Mouse (Mus musculus): ENCODE data around the gene Rpl32. TPM values are rescaled to one million over a fixed set of nuclear protein-coding genes. Genes with fewer than 3 reads are reported as not detected.

The Rpl32 gene
- total RNA-seq, 2 experiments from 2014 or later: 562 to 624 TPM

DNA sequence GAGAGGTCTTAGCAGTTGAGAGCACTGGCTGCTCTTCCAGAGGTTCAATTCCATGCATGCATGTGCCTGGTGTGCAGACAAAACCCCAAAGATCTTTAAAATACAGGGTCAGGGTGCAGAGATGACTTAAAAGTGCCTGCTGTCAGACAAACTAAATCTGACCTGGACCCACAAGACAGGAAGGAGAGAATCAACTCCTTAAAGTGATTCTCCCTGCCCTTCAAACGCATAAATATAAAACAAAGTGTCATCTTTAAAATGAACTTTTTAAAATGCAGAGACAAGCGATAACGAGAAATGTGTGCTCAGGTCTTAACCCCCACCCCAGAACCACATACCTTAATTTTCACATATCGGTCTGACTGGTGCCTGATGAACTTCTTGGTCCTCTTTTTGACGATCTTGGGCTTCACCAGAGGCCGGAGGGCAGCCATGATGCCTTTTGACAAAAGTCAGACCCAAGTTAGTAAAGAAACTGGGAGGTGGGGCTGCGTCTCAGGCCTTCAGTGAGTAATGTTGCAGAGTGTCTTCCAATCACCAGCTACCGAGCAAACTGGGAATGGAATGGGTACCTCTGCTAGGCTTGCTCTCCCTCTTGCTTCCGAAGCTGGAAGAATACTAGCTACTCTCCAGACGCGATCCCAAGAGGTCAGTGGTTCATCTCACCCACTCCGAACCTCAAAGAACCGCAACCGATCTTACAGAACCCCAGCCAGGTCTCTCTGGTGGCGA is 917 bp downstream of the Rpl32 start:
- peak overlapping the region; percentile 90 for H3K4me3 ChIP-seq
- no peak for TF ChIP-seq CTCF (IDR thresholded peaks at IDR 0.05)
- intact Hi-C loops (cut with DNase I): loop anchor here (10.0 kb wide), 1 partner anchor 203 kb away; the partner anchor contains the start of gene Mkrn2
- no peak for DNase-seq
- H3K27ac ChIP-seq: peak overlapping the region; percentile 93

DNA sequence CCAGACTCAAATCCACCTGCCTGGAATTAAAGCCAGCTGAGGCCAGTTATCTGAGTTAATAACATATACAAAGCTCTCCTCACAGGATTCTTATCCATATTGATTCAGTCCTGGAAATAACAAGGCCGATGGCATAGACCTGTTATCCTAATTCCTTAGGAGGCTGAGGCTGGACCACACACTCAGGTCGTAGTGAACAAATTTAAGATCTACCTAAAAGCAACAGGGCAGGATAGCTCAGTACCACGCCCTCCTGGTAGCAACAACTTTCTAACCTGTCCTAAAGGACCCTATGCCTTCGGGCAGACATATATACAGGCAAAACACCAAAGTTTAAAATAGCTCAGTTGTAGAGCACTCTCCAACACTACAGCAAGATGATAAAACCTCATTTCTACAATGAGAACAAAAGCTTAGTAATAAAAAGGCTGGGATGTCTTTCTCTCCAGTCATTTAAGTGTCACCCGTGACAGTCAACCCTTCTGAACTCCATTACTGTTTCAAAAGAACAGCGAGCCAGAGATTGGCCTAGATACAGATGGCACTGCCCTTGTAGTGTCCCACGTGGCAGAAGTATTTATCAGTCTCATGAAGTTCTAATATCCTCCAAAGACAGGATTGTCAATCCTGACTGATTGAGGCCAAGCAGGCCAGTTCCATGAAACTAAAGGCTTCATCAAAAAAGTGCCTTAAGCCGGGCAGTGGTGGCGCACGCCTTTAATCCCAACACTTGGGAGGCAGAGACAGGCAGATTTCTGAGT is 3.9 kb downstream of the Rpl32 start:
- no peak for TF ChIP-seq CTCF (IDR thresholded peaks at IDR 0.05)
- no peak overlapping the region for H3K4me3 ChIP-seq
- DNase-seq: no peak
- intact Hi-C loops (cut with DNase I): loop anchor here (10.0 kb wide), 1 partner anchor 200 kb away; the partner anchor contains the start of gene Mkrn2
- H3K27ac ChIP-seq: no peak overlapping the region

- intact Hi-C loops (cut with DNase I): loop anchor here (10.0 kb wide), 1 partner anchor 199 kb away; the partner anchor contains the start of gene Mkrn2
- H3K27ac ChIP-seq: peak overlapping the region; percentile 40; the same call in 1 of the 2 replicates
- no peak overlapping the region for H3K4me3 ChIP-seq
- DNase-seq: peak; percentile 71
- peak; percentile 72 for TF ChIP-seq CTCF (IDR thresholded peaks at IDR 0.05)
Observed at GRCm38 (mm10) chr6:115803541-115804382, 4.8 kb downstream of the Rpl32 start.

DNA sequence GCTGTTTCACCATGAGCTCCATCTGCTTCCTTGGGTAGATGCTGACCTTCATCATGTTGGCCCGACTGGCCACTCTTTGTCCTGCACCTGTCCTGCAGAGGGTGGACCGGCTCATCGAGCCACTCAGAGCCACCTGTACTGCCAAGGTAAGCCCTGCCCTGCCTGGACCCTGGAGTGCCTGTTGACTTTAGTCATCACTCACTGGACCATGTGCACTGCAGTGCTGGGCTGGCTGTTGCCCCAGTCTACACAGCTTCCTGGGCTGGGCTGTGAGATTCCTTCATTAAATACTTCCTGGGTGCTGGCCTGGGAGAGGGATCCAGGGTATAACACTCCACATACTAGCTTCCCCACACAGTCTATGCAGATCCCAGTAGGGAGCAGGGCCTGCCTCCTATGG is 6.7 kb downstream of the Rpl32 start:
- DNase-seq: no peak
- no peak for TF ChIP-seq CTCF (IDR thresholded peaks at IDR 0.05)
- H3K4me3 ChIP-seq: no peak overlapping the region
- no peak overlapping the region for H3K27ac ChIP-seq
- intact Hi-C loops (cut with DNase I): loop anchor here (10.0 kb wide), 1 partner anchor 197 kb away; the partner anchor contains the start of gene Mkrn2

DNA sequence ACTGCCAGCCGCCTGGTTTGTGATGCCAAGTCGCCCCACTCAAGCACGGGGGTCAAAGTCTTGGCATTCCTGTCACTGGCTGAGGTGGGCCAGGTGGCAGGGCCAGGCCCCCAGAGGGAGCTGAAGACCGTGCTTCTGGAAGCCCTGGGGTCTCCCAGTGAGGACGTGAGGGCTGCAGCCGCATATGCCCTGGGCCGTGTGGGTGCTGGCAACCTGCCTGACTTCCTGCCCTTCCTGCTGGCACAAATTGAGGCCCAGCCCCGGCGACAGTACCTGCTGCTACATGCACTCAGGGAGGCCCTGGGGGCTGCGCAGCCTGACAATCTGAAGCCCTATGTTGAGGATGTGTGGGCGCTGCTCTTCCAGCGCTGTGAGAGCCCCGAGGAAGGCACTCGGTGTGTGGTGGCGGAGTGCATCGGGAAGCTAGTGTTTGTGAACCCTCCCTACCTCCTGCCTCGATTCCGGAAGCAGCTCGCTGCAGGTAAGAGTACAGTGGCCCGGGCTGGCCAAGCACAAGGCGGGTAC is 15.8 kb downstream of the Rpl32 start:
- intact Hi-C loops (cut with DNase I): no loop called here
- peak overlapping the region; percentile 49 for H3K4me3 ChIP-seq
- TF ChIP-seq CTCF (IDR thresholded peaks at IDR 0.05): no peak
- DNase-seq: peak; percentile 73
- H3K27ac ChIP-seq: peak overlapping the region; percentile 81

- intact Hi-C loops (cut with DNase I): no loop called here
- DNase-seq: peak; percentile 81
- Histone ChIP-seq H3K27ac (peak overlapping the region; percentile 81), H3K4me3 (peak overlapping the region; percentile 49)
- TF ChIP-seq CTCF (IDR thresholded peaks at IDR 0.05): no peak
Observed at GRCm38 (mm10) chr6:115791842-115792686, 16.5 kb downstream of the Rpl32 start.

- intact Hi-C loops (cut with DNase I): no loop called here
- H3K4me3 ChIP-seq: no peak overlapping the region
- DNase-seq: peak; percentile 76
- TF ChIP-seq CTCF (IDR thresholded peaks at IDR 0.05): peak; percentile 17; the same call in 1 of the 2 replicates
- peak overlapping the region; percentile 81 for H3K27ac ChIP-seq
Observed at GRCm38 (mm10) chr6:115791016-115791415, 17.5 kb downstream of the Rpl32 start.

- DNase-seq: no peak
- no peak for TF ChIP-seq CTCF (IDR thresholded peaks at IDR 0.05)
- intact Hi-C loops (cut with DNase I): no loop called here
- H3K27ac ChIP-seq: peak overlapping the region; percentile 66
- H3K4me3 ChIP-seq: no peak overlapping the region
Observed at GRCm38 (mm10) chr6:115782781-115783180, 25.8 kb downstream of the Rpl32 start.

DNA sequence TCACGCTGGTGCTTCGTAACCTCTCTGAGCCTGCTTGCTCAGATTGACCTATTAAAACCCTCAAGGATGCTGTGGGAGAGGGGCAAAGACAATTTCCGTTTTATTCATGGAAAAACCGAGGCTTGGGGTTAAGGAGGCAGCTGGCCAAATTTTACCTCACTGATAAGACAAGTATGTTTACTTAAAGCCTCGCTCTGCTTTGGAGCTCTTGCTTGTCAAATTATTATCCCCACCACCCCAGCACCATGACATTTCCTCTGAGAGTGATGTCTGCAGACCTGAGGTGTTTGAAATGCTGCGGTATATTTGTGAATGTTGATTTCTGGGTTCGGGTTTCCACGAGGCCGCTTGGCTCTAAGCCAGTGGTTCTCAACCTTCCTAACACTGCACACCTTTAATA is 32.2 kb downstream of the Rpl32 start:
- peak overlapping the region; percentile 96 for H3K27ac ChIP-seq
- DNase-seq: no peak
- no peak for TF ChIP-seq CTCF (IDR thresholded peaks at IDR 0.05)
- H3K4me3 ChIP-seq: peak overlapping the region; percentile 59
- intact Hi-C loops (cut with DNase I): loop anchor here (10.0 kb wide), 1 partner anchor 172 kb away; the partner anchor contains the start of gene Mkrn2

DNA sequence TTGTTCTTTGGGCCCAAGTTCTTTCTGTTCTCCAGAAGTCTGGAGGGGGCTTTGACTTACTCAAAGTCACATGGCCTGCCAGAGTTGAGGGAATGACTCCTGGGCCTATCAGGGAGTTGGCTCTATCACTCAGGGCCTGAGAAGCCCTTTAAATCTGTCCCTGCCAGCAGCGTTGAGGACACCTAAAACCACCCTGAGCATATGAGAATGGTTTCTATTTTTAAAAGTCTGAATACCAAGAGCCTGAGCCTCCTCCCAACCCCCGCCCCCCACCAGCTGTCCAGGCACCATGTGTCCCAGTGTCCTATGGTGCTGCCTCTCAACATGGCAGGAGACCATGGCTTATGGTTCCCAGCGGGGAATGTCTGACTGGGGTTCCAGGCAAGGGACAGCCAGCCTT is 32.7 kb downstream of the Rpl32 start:
- intact Hi-C loops (cut with DNase I): loop anchor here (10.0 kb wide), 1 partner anchor 171 kb away; the partner anchor contains the start of gene Mkrn2
- DNase-seq: peak; percentile 82
- Histone ChIP-seq H3K4me3 (peak overlapping the region; percentile 92), H3K27ac (peak overlapping the region; percentile 96)
- TF ChIP-seq CTCF (IDR thresholded peaks at IDR 0.05): no peak

DNA sequence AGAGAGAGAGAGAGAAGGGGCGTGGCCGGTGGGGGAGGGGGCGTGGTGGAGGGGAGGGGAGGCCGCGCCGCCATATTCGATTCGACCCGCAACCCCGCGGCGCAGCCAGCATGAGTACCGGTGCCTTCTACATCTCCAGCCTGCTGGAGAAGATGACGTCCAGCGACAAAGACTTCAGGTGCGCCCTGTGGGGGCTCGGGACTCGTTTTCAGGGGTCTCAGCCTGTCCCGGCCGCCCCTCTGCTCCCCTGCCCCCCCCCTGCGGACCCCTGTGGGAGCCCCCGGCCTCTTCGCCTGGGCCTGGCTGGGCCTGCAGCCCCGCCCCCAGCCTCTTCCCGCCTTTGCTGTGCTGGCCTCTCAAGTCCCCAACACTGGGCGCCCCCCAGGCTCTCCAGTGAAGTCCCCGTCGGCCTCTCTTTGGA is 34.0 kb downstream of the Rpl32 start, which contains the start of gene Cand2:
TSS of gene Cand2 (plus strand) at position 38 of the 421 bp plus-strand sequence.
- peak within 1 kb of the TSS; percentile 92 for H3K4me3 ChIP-seq
- H3K27ac ChIP-seq: peak within 1 kb of the TSS; percentile 96
- no peak for TF ChIP-seq CTCF (IDR thresholded peaks at IDR 0.05)
- intact Hi-C loops (cut with DNase I): loop anchor here (5.0 to 10.0 kb wide), 2 partner anchors 47 to 170 kb away; partner anchors contain the start of gene Mkrn2
- DNase-seq: peak; percentile 75

All from gastrocnemius, adult 2 months (tissue).